Comparison of ENCODE assay signal across 10 mouse cellular contexts in the genomic region with DNA sequence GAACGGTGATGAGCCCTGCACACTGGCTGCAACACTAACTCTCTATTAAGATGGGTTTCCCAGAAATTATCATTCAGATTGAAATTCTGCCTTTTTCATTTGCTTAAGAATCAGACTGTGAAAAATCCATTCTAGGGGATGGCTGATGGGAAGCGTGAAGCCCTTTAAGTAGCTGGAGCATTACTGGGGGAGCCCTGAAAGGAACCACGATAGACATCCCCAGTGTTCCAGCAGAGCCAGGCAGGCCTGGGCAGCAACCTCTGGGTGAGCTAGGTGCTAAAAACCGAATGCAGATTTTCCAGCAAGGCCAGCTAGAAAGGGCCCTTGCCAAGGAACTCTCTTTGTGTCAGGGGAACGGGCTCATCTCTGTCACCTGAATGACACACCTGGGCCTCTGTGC.
"Had no signal": no experiment of that assay in that cellular context is flagged by ENCODE, and none has a peak within 500 bp of the region (broad histone marks: within the 10 kb centered on the region; RNA-seq: fewer than 3 reads in every experiment).

No protein-coding gene starts in this region.

- H3K4me1 ChIP-seq: limb, embryonic 12.5 days had no signal

- H3K4me3 ChIP-seq: limb, embryonic 12.5 days had no signal

- H3K36me3 ChIP-seq: limb, embryonic 12.5 days had no signal

- H3K9me3 ChIP-seq: limb, embryonic 12.5 days had no signal

- H3K27me3 ChIP-seq: limb, embryonic 12.5 days had no signal

- H3K9ac ChIP-seq: limb, embryonic 12.5 days; liver, embryonic 14.5 days had no signal

- H3K27ac ChIP-seq: kidney, postnatal 0 days; limb, embryonic 12.5 days; liver, embryonic 14.5 days; stomach, postnatal 0 days had no signal

- H3K4me2 ChIP-seq: limb, embryonic 12.5 days had no signal

- DNase-seq: kidney, adult 11 months; kidney, adult 9 months; kidney, postnatal 36 days; liver; lung, adult 18-20 months; thymus, postnatal 4 days had no signal
